Mouse (Mus musculus): ENCODE results near the gene Rufy4.

DNA sequence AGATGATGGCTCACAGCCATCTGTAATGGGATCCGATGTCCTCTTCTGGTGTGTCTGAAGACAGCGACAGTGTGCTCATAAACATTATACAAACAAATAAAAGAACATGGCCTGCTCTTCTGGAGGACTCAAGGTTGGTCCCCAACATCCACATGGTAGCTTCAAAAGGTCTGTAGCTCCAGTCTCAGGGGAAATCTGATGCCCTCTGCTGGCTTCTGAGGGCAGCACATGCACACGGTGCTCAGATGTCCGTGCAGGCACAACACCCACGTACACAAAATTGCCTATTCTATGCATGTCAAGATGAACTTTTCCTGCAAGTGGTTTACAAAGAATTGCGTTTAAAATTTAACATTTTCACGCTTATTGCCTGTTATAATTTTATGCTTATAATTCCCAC lies 70.6 kb downstream of the Rufy4 start:
- peak; percentile 90 for TF ChIP-seq CTCF (IDR thresholded peaks at IDR 0.05; ENCODE audit: control insufficient read depth, insufficient read depth, low read length)
- no peak for TF ChIP-seq POLR2A (IDR thresholded peaks at IDR 0.05; ENCODE audit: borderline replicate concordance, control insufficient read depth, low read depth, low read length)
